Mouse (Mus musculus): ENCODE measurements around the gene Emc7. TPM values are rescaled to one million over a fixed set of nuclear protein-coding genes. Genes with fewer than 3 reads are reported as not detected.
A peak's percentile ranks its signal among the peaks of the same experiment; 100 is the strongest.
"Not testable (repeated sequence)": the region's sequence is repeated elsewhere in the genome, so short reads cannot be mapped to it uniquely, and the experiment has no call there.

Gene Emc7
- total RNA-seq (2021) (10 to 100 TPM; 29.8 to 36.6 TPM), polyA plus RNA-seq (2012; rRNA removed) (2.9 and 3.4 TPM in 2 replicates)
- long read RNA-seq, full-length matches to known transcripts: 94 of 105 reads
- long read RNA-seq, partial matches to known transcripts: 0 of 105 reads
- long read RNA-seq, other reads (novel, unspliced or antisense): 11 of 105 reads

DNA sequence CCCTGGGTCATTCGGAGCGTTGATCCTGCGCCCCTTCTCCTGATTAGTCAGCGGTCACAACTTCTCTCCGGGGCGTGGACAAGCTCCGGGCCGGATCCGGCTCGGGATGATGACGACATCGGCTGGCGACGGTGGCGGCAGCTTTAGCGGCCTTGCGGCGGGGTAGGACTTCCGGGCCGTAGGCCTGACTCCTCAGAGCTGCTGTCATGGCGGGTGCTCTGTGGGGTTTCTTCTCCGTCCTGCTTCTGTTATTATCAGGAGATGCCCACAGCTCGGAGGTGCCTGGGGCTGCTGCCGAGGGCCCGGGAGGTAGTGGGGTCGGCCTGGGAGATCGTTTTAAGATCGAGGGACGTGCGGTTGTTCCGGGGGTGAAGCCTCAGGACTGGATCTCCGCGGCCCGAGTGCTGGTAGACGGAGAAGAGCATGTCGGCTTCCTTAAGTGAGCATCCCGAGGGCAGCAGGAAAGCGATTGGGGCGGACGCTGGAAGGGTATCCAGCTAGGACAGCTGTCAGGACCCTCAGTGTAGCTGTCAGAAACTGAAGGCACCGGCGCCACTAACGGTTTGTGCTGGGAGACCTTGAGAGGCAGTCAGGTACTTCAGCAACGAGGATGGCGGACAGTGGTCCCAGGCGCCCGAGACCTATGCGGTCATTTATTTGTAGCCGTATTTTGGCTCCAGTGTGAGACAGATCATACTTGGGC is at the start of gene Emc7:
TSS of gene Emc7 (plus strand) at position 136 of the 703 bp plus-strand sequence.
- DNase-seq: peak; percentile 99

DNA sequence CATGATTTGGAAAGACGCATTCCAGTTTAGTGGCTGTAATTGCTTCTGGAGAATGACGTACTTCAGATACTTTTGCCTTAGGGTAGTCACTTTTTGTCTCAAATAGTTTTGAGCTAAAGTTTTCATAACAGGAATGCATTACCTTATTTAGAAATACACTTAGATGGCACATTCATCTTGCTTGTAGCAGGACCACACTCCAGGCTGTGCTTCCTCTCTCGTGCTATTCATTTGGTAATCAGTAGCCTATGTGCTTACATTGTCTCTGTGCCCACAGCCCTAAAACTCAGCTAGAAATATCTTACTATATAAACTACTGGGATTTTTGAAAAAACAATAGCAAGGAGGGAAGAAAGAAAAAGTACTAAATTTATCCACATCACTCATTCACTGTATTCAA is 47.8 kb upstream of the Emc7 start:
- DNase-seq: no peak

DNA sequence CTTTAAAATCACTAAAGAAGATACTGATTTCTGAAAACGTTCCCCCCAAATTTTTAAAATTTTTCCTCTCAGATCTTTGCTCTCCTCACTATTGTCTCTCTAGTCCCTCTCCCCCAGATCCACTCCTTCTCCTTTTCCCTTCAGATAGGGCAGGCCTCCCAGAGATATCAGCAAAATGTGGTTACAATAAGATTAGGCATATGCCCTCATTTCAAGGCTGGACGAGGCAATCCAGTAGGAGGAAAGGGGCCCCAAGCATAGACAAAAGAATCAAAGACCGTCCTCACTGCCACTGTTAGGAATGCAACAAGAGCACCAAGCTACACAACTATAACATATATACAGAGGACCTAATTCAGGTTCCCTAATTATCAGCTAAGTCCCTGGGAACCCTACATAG is 29.5 kb upstream of the Emc7 start:
- DNase-seq: no peak

DNA sequence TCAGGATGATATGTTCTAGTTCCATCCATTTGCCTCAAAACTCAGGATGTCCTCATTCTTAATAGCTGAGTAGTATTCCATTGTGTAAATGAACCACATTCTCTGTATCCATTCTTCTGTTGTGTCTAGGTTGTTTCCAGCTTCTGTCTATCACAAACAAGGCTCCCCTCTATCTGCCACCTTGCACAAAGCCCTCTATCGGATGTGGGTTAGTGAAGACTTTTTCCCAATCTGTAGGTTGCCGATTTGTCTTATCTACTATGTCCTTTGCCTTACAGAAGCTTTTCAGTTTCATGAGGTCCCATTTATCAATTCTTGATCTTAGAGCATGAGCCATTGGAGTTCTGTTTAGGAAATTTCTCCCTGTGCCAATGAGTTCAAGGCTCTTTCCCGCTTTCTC is 26.3 kb upstream of the Emc7 start:
- DNase-seq: not testable (repeated sequence)

DNA sequence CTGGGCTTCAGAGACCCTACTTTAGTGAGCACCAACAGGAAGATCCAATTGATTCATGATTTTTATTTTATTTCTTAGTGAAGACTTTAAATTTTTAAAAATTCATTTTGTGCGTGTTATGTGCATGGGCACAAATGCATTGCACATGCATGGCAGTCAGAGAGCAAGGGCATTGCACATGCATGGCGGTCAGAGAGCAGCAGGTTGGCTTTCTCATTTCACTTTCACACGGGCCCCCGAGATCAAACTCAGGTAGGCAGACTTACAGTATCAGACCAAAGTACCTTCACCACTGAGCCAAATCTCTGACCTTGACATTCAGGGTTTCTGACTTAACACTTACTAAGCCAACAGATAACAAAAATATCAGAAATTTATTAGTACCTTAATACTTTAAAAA is 25.1 kb upstream of the Emc7 start:
- DNase-seq: no peak

DNA sequence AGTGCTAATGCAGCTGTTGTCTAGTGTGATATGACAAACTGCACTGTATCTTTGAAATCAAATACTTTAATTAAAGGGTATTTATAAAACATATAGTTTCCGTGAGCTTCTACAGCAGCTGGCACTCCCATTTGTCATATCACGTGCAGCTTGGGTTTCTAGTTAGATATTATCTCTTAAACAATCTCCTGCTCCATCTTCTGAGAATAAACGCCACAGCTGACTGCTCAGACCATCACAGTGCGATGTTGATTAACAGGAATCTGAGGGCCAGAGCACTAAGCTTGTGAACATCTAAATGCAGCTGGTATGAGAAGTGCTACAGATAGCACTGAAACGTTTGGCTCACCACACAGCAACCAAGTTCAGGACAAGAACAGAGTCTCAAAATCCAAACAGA is 24.4 kb upstream of the Emc7 start:
- DNase-seq: no peak

DNA sequence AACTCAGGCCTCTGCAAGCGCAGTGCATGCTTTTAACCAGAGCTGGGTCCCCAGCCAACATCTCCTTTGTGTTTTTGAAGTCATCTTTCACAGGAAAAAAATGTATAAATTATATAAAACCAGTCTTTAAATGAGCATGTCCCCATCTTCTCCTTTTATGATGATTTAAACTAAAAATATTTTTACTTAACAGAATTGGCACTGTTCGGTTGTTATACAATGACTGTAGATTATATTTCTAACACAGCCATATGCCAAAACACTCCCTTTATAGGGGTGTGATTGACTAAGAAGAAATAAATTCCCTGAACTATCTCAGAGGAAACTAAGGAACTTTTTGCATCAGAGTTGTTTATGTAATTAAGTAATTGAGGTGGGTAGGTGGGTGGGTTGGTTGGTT is 22.3 kb upstream of the Emc7 start:
- DNase-seq: no peak

DNA sequence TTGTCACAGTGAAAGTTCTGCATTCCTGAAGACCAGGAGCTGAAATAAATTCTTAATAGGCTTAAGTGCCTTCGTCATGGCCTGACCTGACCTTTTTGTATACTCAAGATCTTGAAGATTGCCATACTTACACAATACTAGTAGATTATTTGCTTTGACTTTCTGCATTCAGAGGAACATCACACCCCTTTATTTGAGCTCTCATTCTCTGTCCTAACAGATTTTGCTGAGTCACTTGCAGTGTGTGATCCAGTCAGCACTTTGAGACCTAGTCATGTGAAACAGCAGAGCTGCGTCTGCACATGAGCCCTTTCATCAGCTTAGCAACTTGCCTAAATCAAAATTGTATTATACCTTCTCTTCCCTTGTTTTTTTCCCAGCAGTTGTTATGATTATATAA is 21.4 kb upstream of the Emc7 start:
- DNase-seq: no peak

DNA sequence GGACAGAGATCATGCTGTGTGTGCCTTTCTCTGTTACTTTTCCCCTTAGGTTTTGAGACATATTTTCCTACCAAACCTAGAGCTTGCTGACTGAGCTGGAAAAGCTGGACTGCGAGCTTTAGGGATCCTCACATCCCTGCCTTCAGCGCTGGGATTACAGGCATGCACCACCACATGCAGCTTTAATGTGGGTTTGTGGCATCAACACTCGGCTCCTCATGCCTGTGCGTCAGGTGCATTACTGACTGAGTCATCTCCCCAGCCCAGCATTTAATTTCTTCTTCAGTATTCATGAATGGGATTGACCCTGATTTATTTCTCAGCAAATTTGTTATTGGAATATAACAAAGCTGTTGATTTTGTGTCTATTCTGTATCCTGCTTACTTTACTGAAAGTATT is 18.5 kb upstream of the Emc7 start:
- no peak for DNase-seq

DNA sequence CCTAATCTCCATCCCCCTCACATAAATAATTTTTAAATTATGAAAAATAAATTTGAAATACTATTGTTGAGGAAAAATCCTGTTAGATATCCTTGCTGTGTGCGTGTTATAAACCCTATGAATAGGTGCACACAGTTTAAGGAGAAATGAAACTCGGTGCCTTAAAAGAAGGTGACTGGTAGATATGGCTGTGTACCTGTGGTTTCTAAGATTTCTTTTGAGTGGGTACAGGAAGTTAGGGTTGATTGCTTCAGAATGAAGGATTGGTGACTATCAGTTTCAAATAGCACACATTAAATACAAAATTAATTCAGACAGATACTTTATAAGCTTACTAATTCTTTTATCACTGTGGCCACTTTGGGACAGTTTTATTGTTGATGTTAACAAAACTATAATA is 17.2 kb upstream of the Emc7 start:
- no peak for DNase-seq

DNA sequence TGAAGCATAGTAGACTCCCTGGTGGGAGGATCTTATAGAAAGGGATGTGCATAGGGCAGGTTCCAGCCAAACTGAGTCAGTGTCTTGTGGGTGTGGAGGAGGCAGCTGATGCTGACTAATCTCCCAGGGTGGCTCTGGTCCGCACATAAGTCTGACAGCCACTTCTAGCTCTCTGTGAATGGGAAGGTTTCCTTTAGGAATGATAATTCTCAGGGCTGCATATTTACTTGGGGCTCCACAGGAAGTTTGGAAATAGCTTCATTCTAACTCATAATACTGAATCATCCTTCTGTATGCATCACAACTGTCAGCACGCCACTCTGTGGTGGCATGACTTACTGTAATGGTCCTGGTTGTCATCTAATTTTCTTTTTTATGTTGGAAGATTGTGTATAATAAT is 11.3 kb upstream of the Emc7 start:
- no peak for DNase-seq

DNA sequence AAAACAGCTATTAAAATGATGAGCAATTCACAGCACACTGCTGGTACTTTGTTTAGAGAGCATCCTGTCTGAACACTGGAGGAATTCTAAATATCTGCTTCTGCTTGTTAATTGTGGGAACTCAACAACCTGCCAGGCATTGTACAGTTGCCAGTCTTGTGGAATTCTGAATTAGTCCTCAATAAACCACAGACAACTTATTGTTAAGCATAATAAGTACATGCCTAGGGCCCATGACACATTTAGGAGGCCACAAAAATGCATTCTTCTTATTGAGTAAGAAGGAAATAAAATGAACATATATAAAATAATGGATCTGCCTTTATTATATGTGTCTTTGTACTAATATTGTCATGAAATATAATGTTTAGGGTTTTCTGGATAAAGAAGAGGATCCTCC is 9.3 kb upstream of the Emc7 start:
- DNase-seq: no peak

DNA sequence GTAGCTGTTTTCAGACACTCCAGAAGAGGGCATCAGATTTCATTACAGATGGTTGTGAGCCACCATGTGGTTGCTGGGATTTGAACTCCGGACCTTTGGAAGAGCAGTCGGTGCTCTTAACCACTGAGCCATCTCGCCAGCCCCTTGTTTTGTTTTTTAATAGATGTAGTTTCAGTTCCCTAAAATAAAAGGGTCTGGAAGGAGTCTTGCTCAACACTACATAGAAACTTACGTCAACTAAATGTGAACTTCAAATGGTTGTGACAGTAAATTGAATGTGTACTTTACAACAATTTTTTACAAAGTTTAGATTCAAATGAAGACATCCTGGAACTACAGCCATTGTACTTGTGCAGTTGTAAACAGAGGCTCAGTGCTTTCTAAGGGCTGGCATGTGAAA is 6.8 kb upstream of the Emc7 start:
- DNase-seq: not testable (repeated sequence)

DNA sequence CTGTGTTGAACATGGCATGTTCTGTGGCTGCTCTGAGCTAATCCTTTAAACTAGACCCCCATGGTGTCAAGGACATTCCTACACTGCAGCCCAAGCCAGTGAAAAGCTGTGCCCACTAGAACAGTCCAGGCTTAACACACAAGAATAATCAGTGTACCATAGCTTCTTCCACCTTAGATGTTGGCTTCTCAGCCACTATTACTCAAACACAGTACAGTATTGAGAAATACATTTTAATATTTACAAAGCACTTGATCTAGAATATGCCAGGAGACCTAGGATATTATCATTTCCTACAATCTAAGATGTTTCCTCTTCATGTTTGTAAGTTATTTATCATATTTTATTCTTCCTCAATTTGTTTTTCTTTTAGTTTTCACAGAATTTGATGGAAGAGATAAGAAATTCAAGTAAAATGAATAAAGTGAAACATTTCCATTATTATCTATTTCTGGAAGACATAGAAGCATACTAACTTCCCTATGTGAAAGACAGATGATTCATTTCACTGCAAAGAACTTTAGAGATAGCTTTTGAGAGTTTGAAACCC is 6.2 kb upstream of the Emc7 start:
- DNase-seq: no peak

DNA sequence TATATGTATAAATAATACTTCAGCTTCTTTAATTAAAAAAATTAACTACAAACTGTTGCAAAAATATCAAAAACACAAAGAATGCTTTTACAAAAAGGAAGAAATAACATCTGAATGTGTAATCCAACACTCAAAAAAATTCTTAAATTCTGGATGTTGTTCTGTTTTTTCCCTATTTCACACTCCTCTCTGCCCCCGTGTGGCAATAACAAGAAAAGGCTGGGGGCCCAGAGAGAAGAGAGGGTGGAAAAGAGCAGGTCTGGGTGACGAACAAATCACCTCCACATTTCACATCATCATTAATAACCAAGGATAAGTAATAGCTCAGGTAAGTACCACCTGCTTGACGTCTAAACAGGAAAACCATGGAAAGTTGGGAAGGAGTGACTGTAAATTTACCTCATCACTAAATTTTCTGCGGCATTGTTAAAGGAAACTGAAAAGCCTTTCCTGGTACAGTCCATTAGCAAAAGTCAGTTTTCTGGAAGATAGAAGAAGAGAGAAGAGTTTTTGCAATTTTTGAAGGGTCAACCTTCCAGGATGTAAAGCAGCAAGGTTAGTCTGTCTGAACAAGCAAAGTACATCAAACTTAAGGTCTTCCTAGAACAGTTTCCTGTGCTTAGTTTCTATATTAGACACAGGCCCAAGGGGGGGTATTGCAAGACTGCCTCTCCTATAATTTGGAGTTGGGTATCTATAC is 5.0 kb upstream of the Emc7 start:
- DNase-seq: peak; percentile 15

DNA sequence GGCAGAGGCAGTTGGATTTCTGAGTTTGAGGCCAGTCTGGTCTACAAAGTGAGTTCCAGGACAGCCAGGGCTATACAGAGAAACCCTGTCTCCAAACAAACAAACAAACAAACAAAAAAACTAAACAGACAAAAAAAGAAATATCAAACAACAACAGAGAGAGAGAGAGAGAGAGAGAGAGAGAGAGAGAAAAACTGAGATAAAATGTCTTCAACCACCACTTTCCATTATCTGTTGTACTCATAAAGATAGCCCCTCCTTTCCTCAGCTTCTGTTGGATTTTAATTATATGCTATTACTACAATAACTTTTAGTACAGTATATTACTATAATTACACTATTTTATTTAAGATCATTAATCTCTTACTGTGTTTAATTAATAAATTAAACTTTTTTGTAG is 2.3 kb upstream of the Emc7 start:
- not testable (repeated sequence) for DNase-seq

DNA sequence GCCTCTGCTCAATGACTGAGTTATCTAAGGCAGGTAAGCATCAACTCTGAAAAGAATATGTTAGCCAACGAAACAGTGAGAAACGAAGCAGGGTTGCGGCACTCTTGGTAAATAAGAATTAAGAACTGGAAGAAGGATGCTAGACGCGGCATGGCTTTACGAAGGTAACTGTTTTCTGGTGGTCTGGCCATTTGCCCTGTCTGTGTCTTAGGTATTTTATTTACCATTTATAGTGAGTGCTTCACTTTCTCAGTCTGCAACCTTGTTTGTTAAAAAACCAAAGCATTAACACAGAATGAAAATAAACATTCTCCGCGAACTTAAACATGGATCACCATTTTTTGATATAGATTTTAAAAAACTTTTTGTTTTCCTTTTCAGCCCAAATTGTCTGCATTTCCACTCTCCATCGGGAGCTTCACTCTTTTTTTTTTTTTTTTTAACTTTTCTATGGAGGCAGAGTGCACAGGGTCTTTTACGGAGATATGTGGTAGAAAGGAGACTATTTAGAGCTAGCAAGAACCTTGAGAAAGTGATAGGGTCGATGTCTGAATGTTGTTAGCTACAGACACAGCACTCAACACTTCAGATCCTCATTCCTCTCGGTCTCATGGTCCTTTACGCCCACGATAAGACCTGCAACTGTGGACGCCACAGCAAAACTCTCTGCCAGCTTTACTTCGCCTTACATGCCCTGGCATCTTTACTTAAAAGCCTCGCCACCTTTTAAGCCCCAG is 504 bp upstream of the Emc7 start:
- no peak for DNase-seq

DNA sequence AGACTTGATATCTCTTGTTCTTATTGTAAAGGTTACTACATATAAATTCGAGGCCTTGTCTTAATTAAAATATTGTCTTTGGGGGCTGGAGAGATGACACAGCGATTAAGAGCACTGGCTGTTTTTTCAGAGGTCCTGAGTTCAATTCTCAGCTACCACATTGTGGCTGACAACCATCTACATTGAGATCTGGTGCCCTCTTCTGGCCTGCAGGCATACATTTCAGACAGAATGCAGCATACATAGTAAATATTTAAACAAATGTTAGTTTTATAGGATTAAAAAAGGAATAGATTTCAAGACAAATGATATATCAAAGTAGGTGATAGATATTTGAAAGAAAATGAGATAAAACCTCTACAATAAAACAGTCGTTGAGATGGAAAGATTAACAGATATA is 5.8 kb downstream of the Emc7 start:
- DNase-seq: no peak

DNA sequence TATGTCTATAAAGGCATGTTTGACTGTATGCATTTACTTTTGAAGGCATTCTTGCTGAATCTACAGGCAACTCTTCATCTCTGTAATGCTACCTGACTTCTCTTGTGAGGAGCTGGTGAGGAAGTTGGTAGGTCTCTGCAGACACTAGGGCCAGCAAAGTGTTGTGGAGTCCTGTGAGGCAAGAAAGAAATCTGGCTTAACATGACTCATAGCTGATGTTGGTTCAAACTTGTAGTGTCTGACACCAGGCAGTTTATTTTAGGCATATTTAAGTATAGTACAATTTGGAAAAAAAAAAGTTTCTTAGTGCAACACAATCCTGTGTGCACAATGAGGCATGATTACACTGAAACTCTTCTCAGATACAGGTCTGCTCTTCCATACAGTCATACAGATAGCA is 14.7 kb downstream of the Emc7 start:
- DNase-seq: no peak

DNA sequence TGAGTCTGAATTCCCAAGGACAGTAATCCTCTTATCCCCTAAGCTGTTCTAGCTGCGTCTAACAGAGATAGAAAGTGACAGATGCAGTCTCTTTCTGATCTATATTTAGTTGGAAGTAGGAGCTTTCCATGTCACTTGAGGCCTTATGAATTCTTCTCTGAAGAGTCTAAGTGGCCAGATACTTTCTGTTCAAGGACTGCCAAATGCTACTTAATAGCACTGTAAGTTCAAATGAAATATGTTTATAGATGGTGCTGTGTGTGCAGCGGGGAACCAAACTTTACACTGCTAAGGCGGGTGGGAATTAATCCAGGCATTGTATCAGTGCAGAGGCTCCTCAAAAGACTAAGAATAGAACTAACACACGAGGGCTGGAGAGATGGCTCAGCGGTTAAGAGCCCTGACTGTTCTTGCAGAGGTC is 16.2 kb downstream of the Emc7 start:
- no peak for DNase-seq

DNA sequence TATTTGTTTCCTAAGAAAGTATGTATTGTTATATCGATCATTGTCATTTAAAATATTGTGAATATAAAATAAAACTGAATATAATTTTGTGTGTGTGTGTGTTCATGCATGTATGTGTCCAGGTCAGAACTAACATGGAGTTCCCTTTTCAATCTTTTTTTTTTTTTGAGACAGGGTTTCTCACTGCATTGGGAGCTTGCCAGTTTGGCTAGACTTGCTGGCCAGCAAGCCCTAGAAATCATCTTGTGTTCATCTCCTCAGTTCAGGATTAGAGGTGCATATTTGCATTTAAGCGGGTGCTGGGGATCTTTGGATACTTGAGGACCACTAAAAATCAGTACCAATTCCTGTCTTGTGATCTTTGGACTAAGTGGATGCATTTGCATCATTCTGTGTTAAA is 17.3 kb downstream of the Emc7 start:
- DNase-seq: no peak

DNA sequence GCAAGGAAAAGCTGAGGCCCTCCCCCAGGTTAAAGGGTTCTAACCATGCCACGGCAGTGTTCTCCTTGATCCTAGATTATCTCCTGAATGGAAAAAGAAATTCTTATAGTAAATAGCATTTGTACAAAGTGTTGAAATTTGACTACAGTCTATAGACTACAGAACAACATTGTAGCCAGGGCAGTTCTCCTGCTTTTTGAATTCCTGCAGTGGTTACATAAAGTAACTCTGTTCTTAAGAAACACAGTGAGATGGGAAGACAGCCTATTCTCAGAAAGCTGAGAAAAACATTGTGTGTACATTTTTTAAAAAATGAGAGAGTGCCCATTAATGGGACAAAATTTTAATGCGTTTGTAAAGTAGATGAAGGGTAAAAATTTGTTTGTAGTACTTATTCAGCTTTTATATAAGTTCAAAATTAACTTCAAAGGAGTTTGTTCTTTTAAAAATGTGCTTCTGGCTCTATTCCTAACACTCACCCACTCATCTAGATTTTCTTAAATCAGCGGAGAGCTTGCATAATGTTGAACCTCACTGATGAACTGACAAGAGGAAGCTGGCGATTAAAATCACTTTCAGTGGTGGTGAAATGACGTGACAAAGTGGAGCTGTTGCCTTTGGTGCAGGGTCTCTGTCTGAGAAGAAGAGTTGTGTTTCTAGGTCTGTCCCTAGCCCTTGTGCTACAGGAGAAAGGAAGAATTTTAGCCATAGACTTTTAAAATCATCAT is 20.4 kb downstream of the Emc7 start:
- no peak for DNase-seq

Data from adrenal gland, adult 2 months (tissue).